ENCODE assay signal across 9 mouse cellular contexts in the genomic region with DNA sequence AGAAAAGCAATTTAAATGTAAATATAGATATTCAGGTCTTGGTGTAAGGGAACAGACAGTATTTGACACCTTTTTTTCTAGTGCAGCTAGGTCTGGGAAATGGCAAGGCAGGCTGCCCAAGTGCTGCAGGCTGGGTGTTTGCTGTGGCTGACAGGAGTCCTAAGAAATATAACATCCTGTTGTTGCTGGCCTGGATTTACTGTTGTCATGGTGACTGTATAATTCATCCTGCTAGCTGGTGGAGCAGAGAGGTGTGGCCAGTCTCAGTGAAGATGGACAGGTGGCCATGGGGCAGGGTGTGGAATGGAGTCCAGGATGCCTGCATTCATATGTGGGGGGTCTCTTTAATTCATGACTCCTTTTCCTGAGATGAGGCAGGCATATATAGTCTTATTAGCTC.
DNase-seq lines count a peak whose midpoint lies in the region; ATAC-seq and TF ChIP-seq lines count a peak whose summit lies in the region.
"Had no signal": no experiment of that assay in that cellular context is flagged by ENCODE, and none has a peak within 500 bp of the region (broad histone marks: within the 10 kb centered on the region; RNA-seq: fewer than 3 reads in every experiment).

No protein-coding gene starts in this region.

- peak; percentile 27 for DNase-seq in lung, postnatal 0 days (ENCODE audit: low spot score)
- no peak for DNase-seq in lung, postnatal 4 days
- peak; percentile 38 for DNase-seq in embryo, embryonic 10.5 days (ENCODE audit: low spot score)
- DNase-seq in kidney, adult 9 months: peak; percentile 78
- DNase-seq in natural killer cell, adult 2 months (ENCODE audit: low spot score in 2 of 2): no peak
- no peak for DNase-seq in gastrocnemius, adult 8-10 months (ENCODE audit: low spot score in 2 of 2)
- no peak for DNase-seq in B cell, adult 2 months

- H3K4me1 ChIP-seq in lung, postnatal 0 days (ENCODE audit: insufficient read depth, low read depth, low read length): no peaks in the 10 kb centered on the region
- peaks cover 16% of the 10 kb centered on the region for H3K4me1 ChIP-seq in stomach, embryonic 15.5 days
- H3K4me1 ChIP-seq: liver, embryonic 15.5 days had no signal

- no peaks in the 10 kb centered on the region for H3K36me3 ChIP-seq in lung, postnatal 0 days (ENCODE audit: insufficient read depth, low read length)
- no peaks in the 10 kb centered on the region for H3K36me3 ChIP-seq in stomach, embryonic 15.5 days
- H3K36me3 ChIP-seq: liver, embryonic 15.5 days had no signal

- no peaks in the 10 kb centered on the region for H3K27me3 ChIP-seq in lung, postnatal 0 days (replicated peaks; ENCODE audit: insufficient read depth, low read length)
- no peaks in the 10 kb centered on the region for H3K27me3 ChIP-seq in stomach, embryonic 15.5 days (replicated peaks)
- H3K27me3 ChIP-seq: liver, embryonic 15.5 days had no signal

- H3K4me2 ChIP-seq in lung, postnatal 0 days (replicated peaks; ENCODE audit: low read depth, low read length): no peak overlapping the region
- H3K4me2 ChIP-seq in stomach, embryonic 15.5 days: no peak overlapping the region
- H3K4me2 ChIP-seq: liver, embryonic 15.5 days had no signal

- TF ChIP-seq CTCF in lung, postnatal 0 days (IDR thresholded peaks at IDR 0.05): no peak

- no peak for ATAC-seq in lung, postnatal 0 days
- peak; percentile 32; the same call in 1 of the 2 replicates for ATAC-seq in stomach, embryonic 15.5 days (ENCODE audit: insufficient read depth, low FRiP score, low read depth)

- no peak overlapping the region for H3K27ac ChIP-seq in lung, postnatal 0 days (ENCODE audit: low read length)
- no peak overlapping the region for H3K27ac ChIP-seq in stomach, embryonic 15.5 days
- H3K27ac ChIP-seq: liver, embryonic 15.5 days had no signal

- TF ChIP-seq EP300 in lung, postnatal 0 days (IDR thresholded peaks at IDR 0.05): no peak

- no peak overlapping the region for H3K4me3 ChIP-seq in lung, postnatal 0 days (ENCODE audit: low read depth, low read length)
- H3K4me3 ChIP-seq in stomach, embryonic 15.5 days (replicated peaks): no peak overlapping the region
- H3K4me3 ChIP-seq: liver, embryonic 15.5 days had no signal

- H3K9me3 ChIP-seq in lung, postnatal 0 days (ENCODE audit: low read length): no peaks in the 10 kb centered on the region
- H3K9me3 ChIP-seq in stomach, embryonic 15.5 days: no peaks in the 10 kb centered on the region
- H3K9me3 ChIP-seq: liver, embryonic 15.5 days had no signal

- no peak overlapping the region for H3K9ac ChIP-seq in lung, postnatal 0 days (replicated peaks; ENCODE audit: low read depth)
- H3K9ac ChIP-seq in stomach, embryonic 15.5 days: no peak overlapping the region
- H3K9ac ChIP-seq: liver, embryonic 15.5 days had no signal

Comparison
In these comparisons a context has a peak if more than half of its experiments do, and no peak if none do; other contexts are left out.
1. DNase-seq: peak in lung, postnatal 0 days (single experiment), embryo, embryonic 10.5 days (single experiment) and kidney, adult 9 months (single experiment); none in lung, postnatal 4 days (0 of 2), natural killer cell, adult 2 months (0 of 2), gastrocnemius, adult 8-10 months (0 of 2) and B cell, adult 2 months (0 of 2).